ENCODE assay signal across 9 mouse cellular contexts in the genomic region with DNA sequence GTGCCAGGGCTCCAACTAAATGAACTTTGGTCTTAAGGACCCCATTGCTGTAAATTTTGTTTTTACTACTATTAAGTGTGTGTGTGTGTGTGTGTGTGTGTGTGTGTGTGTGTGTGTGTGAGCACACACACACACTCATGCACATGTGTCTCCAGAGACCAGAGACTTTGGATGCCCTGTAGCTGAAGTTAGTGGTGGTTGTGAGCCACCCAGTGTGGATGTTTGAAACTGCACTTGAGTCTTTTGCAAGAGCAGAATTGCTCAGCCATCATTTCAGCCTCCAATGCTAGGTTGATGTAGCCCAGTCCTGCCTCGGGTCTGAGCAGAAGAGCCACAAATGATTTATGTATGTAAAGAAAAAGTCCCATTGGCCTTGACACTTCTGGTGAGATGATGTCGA. TPM values are rescaled to one million over a fixed set of nuclear protein-coding genes. Genes with fewer than 3 reads are reported as not detected.
DNase-seq lines count a peak whose midpoint lies in the region; ATAC-seq and TF ChIP-seq lines count a peak whose summit lies in the region.
"Had no signal": no experiment of that assay in that cellular context is flagged by ENCODE, and none has a peak within 500 bp of the region (broad histone marks: within the 10 kb centered on the region; RNA-seq: fewer than 3 reads in every experiment).

No protein-coding gene starts in this region.

- no peaks in the 10 kb centered on the region for H3K9me3 ChIP-seq in forebrain, postnatal 0 days (ENCODE audit: low read length)
- H3K9me3 ChIP-seq in forebrain, embryonic 13.5 days (replicated peaks): no peaks in the 10 kb centered on the region
- no peaks in the 10 kb centered on the region for H3K9me3 ChIP-seq in midbrain, embryonic 14.5 days (ENCODE audit: control insufficient read depth, low read length)
- H3K9me3 ChIP-seq in midbrain, embryonic 13.5 days: no peaks in the 10 kb centered on the region
- H3K9me3 ChIP-seq: hindbrain, embryonic 10.5 days had no signal

- peak; percentile 47 for DNase-seq in forebrain, postnatal 0 days
- DNase-seq in midbrain, embryonic 14.5 days: peak; percentile 49
- DNase-seq in brain, adult 2 months (ENCODE audit: low read depth, low spot score): peak; percentile 82
- peak; percentile 56 for DNase-seq in lung, postnatal 36 days
- no peak for DNase-seq in thymus, postnatal 36 days
- DNase-seq in yolk sac, embryonic 10.5 days (ENCODE audit: low spot score): no peak

- peak; percentile 71 for ATAC-seq in forebrain, postnatal 0 days
- ATAC-seq in forebrain, embryonic 13.5 days: no peak
- no peak for ATAC-seq in midbrain, embryonic 14.5 days (ENCODE audit: low FRiP score, low TSS enrichment)
- no peak for ATAC-seq in midbrain, embryonic 13.5 days

- peak; percentile 66 for TF ChIP-seq CTCF in forebrain, postnatal 0 days (IDR thresholded peaks at IDR 0.05; ENCODE audit: low read depth)

- H3K27ac ChIP-seq in forebrain, postnatal 0 days (ENCODE audit: low read depth, low read length): no peak overlapping the region
- H3K27ac ChIP-seq in forebrain, embryonic 13.5 days: no peak overlapping the region
- no peak overlapping the region for H3K27ac ChIP-seq in midbrain, embryonic 14.5 days (replicated peaks; ENCODE audit: low read depth, low read length)
- H3K27ac ChIP-seq in midbrain, embryonic 13.5 days: no peak overlapping the region
- H3K27ac ChIP-seq: hindbrain, embryonic 10.5 days had no signal

- H3K9ac ChIP-seq in forebrain, postnatal 0 days: no peak overlapping the region
- no peak overlapping the region for H3K9ac ChIP-seq in forebrain, embryonic 13.5 days
- H3K9ac ChIP-seq in midbrain, embryonic 14.5 days (replicated peaks; ENCODE audit: low read length): no peak overlapping the region
- no peak overlapping the region for H3K9ac ChIP-seq in midbrain, embryonic 13.5 days (replicated peaks)

- no peak overlapping the region for H3K4me3 ChIP-seq in forebrain, postnatal 0 days (ENCODE audit: low read depth, low read length)
- no peak overlapping the region for H3K4me3 ChIP-seq in forebrain, embryonic 13.5 days
- H3K4me3 ChIP-seq in midbrain, embryonic 14.5 days (replicated peaks; ENCODE audit: low read depth, low read length): no peak overlapping the region
- H3K4me3 ChIP-seq in midbrain, embryonic 13.5 days (replicated peaks): no peak overlapping the region
- H3K4me3 ChIP-seq: hindbrain, embryonic 10.5 days had no signal

- no peaks in the 10 kb centered on the region for H3K36me3 ChIP-seq in forebrain, postnatal 0 days (ENCODE audit: insufficient read depth)
- no peaks in the 10 kb centered on the region for H3K36me3 ChIP-seq in forebrain, embryonic 13.5 days (ENCODE audit: poor library complexity, severe bottlenecking)
- H3K36me3 ChIP-seq in midbrain, embryonic 14.5 days (ENCODE audit: control insufficient read depth, insufficient read depth, low read length): no peaks in the 10 kb centered on the region
- H3K36me3 ChIP-seq in midbrain, embryonic 13.5 days: no peaks in the 10 kb centered on the region
- H3K36me3 ChIP-seq: hindbrain, embryonic 10.5 days had no signal

- WGBS in forebrain, postnatal 0 days: 74% methylated on average over 2 of the region's 2 CpGs
- WGBS in forebrain, embryonic 13.5 days: 71% methylated on average over 2 of the region's 2 CpGs
- WGBS in midbrain, embryonic 14.5 days: 73% methylated on average over 2 of the region's 2 CpGs
- WGBS in midbrain, embryonic 13.5 days: 68% methylated on average over 2 of the region's 2 CpGs

- no peak overlapping the region for H3K4me2 ChIP-seq in forebrain, postnatal 0 days (ENCODE audit: low read depth)
- H3K4me2 ChIP-seq in forebrain, embryonic 13.5 days: no peak overlapping the region
- H3K4me2 ChIP-seq in midbrain, embryonic 14.5 days (ENCODE audit: low read length): no peak overlapping the region
- H3K4me2 ChIP-seq in midbrain, embryonic 13.5 days (replicated peaks): no peak overlapping the region

- H3K4me1 ChIP-seq in forebrain, postnatal 0 days (ENCODE audit: insufficient read depth): no peaks in the 10 kb centered on the region
- H3K4me1 ChIP-seq in forebrain, embryonic 13.5 days: no peaks in the 10 kb centered on the region
- no peaks in the 10 kb centered on the region for H3K4me1 ChIP-seq in midbrain, embryonic 14.5 days (ENCODE audit: control insufficient read depth, insufficient read depth, low read length)
- H3K4me1 ChIP-seq in midbrain, embryonic 13.5 days (replicated peaks): peaks cover 2% of the 10 kb centered on the region; the same call in 1 of the 2 replicates
- H3K4me1 ChIP-seq: hindbrain, embryonic 10.5 days had no signal

- no peaks in the 10 kb centered on the region for H3K27me3 ChIP-seq in forebrain, postnatal 0 days (ENCODE audit: insufficient read depth, low read length)
- H3K27me3 ChIP-seq in forebrain, embryonic 13.5 days: no peaks in the 10 kb centered on the region
- no peaks in the 10 kb centered on the region for H3K27me3 ChIP-seq in midbrain, embryonic 14.5 days (ENCODE audit: control insufficient read depth, insufficient read depth, low read length)
- no peaks in the 10 kb centered on the region for H3K27me3 ChIP-seq in midbrain, embryonic 13.5 days

RNA-seq across cellular contexts. Expression of a gene that starts 37.3 kb away (rescaled TPM):
- 0.46 and 0.81 TPM in 2 replicates for total RNA-seq in forebrain, postnatal 0 days (2014; rRNA removed)
- 0.97 and 1.2 TPM in 2 replicates for polyA plus RNA-seq in forebrain, postnatal 0 days (2015; fragmentation: Nextera tagmentation; extraction: Ambion mirVana)
- 0.17 and 0.82 TPM in 2 replicates for polyA plus RNA-seq in forebrain, embryonic 13.5 days (2015; fragmentation: Nextera tagmentation; extraction: Ambion mirVana)
- polyA plus RNA-seq in midbrain, embryonic 14.5 days (2014; fragmentation: Nextera tagmentation; extraction: Ambion mirVana): 0.36 and 0.38 TPM in 2 replicates
- 0.58 and 0.59 TPM in 2 replicates for polyA plus RNA-seq in midbrain, embryonic 13.5 days (2015; fragmentation: Nextera tagmentation; extraction: Ambion mirVana)

Comparison
In these comparisons a context has a peak if more than half of its experiments do, and no peak if none do; other contexts are left out.
1. DNase-seq: peak in forebrain, postnatal 0 days (single experiment), midbrain, embryonic 14.5 days (single experiment), brain, adult 2 months (single experiment) and lung, postnatal 36 days (single experiment); none in thymus, postnatal 36 days (0 of 2) and yolk sac, embryonic 10.5 days (single experiment).